Mouse (Mus musculus) forebrain, embryonic 10.5 days (tissue): Measurements from ENCODE around the gene Sox5. TPM values are rescaled to one million over a fixed set of nuclear protein-coding genes. Genes with fewer than 3 reads are reported as not detected.
A peak's percentile ranks its signal among the peaks of the same experiment; 100 is the strongest.

Experiments used
- DNase-seq: peaks from one replicate; pipeline ENCODE4 v3.0.0-alpha.2; 2017; ENCODE audit warnings: low spot score; ENCODE audit errors: extremely low spot score
- H3K27ac ChIP-seq: fragments of 300-500 bp; sonication (generic); 2 replicates; pipeline ENCODE4 v1.5.1; 2016; ENCODE audit warnings: mild to moderate bottlenecking
- H3K27me3 ChIP-seq: fragments of 300-500 bp; sonication (generic); 2 replicates; pipeline ENCODE4 v1.6.1; 2016; ENCODE audit warnings: mild to moderate bottlenecking; ENCODE audit not compliant: poor library complexity, severe bottlenecking
- H3K36me3 ChIP-seq: fragments of 300-500 bp; sonication (generic); replicated peaks from 2 replicates; pipeline ENCODE4 v1.6.1; 2016; ENCODE audit warnings: mild to moderate bottlenecking, moderate library complexity
- H3K4me1 ChIP-seq: fragments of 300-500 bp; sonication (generic); 2 replicates; pipeline ENCODE4 v1.6.1; 2016
- H3K4me3 ChIP-seq: fragments of 300-500 bp; sonication (generic); 2 replicates; pipeline ENCODE4 v1.5.1; 2016; ENCODE audit warnings: mild to moderate bottlenecking, moderate library complexity
- H3K9me3 ChIP-seq: fragments of 300-500 bp; sonication (generic); 2 replicates; pipeline ENCODE4 v1.6.1; 2016; ENCODE audit warnings: mild to moderate bottlenecking, moderate library complexity
- WGBS: fragments of 180-500 bp; shearing (Covaris S2); methylation state at CpG from one replicate; pipeline ENCODE4 v1.1.7; 2016; 5-methylcytosine and 5-hydroxymethylcytosine counted together
- polyA plus RNA-seq: library from polyadenylated mRNA; unstranded; fragments of >200 nt; fragmentation: Nextera tagmentation; extraction: Ambion mirVana; gene quantifications from 2 replicates; pipeline ENCODE4 v1.2.1, GENCODE M21; 2016

Sox5 gene
- polyA plus RNA-seq, 1 experiment from 2014 or later = 66.2 TPM

- Histone ChIP-seq H3K4me1 (peaks cover 18% of the 10 kb centered on the region), H3K36me3 (0 out of 2 replicates have a peak, but pooled peaks cover 5% of the 10 kb centered on the region), H3K9me3 (no peaks in the 10 kb centered on the region), H3K27ac (no peak overlapping the region), H3K27me3 (no peaks in the 10 kb centered on the region), H3K4me3 (no peak overlapping the region)
- WGBS = 77% methylated on average over 16 of the region's 16 CpGs
- DNase-seq = no peak
These were observed 863.3 kb downstream of the Sox5 start for GRCm38 (mm10) chr6:143918405-143918947.

DNA sequence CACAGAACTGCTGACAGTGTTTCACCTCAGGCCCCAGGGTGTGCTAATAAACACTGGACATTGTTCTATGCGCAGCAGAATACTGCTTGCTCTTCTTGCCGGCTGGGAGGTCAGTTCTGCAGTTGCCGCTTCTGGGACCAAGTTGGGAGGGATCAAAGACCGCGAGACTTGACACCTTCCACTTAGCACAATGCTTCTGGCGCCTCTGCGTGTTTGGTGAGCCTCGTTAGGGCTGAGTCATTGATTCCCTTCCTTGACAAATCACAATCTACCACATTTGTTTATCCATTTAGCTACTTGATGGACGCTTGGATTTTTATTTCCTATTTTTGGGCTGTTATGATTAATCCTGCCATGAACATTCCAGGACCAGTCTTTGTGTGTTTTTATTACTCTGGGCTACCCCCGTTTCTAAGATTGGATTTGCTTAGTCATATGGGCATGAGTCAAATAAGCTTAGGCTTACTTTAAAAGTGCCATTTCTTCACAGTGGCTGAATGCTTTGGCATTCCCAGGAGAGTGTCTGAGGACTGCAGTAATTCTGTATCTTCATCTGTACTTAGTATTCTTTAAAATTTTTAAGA is 865.5 kb downstream of the Sox5 start:
- no peak for DNase-seq
- Histone ChIP-seq H3K27me3 (no peaks in the 10 kb centered on the region), H3K9me3 (no peaks in the 10 kb centered on the region), H3K4me3 (no peak overlapping the region), H3K36me3 (0 out of 2 replicates have a peak, but pooled peaks cover 5% of the 10 kb centered on the region), H3K27ac (no peak overlapping the region), H3K4me1 (peaks cover 25% of the 10 kb centered on the region)
- WGBS = 75% methylated on average over 10 of the region's 10 CpGs

GRCm38 (mm10) chr6:143915686-143916085 is 866.1 kb downstream of the Sox5 start:
- peaks cover 30% of the 10 kb centered on the region for H3K4me1 ChIP-seq
- 0 out of 2 replicates have a peak, but pooled peaks cover 3% of the 10 kb centered on the region for H3K36me3 ChIP-seq
- H3K27me3 ChIP-seq = no peaks in the 10 kb centered on the region
- WGBS = 87% methylated on average over 3 of the region's 3 CpGs
- H3K4me3 ChIP-seq = no peak overlapping the region
- H3K27ac ChIP-seq = no peak overlapping the region
- no peak for DNase-seq
- no peaks in the 10 kb centered on the region for H3K9me3 ChIP-seq

- Histone ChIP-seq H3K27ac (no peak overlapping the region), H3K9me3 (no peaks in the 10 kb centered on the region), H3K36me3 (peaks cover 1% of the 10 kb centered on the region), H3K27me3 (no peaks in the 10 kb centered on the region), H3K4me1 (peaks cover 18% of the 10 kb centered on the region), H3K4me3 (no peak overlapping the region)
- 94% methylated on average over 3 of the region's 3 CpGs for WGBS
- DNase-seq = no peak
These were observed 869.5 kb downstream of the Sox5 start for GRCm38 (mm10) chr6:143912316-143912715.

DNA sequence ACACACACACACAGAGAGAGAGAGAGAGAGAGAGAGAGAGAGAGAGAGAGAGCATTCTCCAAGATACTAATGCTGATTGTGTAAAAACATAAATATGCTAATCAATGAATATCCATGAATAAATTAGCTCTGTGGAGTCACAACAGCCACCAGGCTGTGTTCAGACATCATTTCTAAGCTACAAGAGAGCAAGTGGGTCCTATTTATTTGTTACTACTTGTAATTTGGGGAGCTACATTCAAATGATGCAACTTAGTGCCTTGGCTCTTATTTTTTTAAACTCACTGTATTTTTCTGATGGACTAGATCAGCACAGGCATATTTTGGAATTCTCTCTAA is 877.1 kb downstream of the Sox5 start:
- no peaks in the 10 kb centered on the region for H3K9me3 ChIP-seq
- peaks cover 35% of the 10 kb centered on the region for H3K4me1 ChIP-seq
- H3K27ac ChIP-seq = peak overlapping the region; percentile 58; the same call in 1 of the 2 replicates
- H3K36me3 ChIP-seq = peaks cover 8% of the 10 kb centered on the region
- DNase-seq = no peak
- no peaks in the 10 kb centered on the region for H3K27me3 ChIP-seq
- no peak overlapping the region for H3K4me3 ChIP-seq

DNA sequence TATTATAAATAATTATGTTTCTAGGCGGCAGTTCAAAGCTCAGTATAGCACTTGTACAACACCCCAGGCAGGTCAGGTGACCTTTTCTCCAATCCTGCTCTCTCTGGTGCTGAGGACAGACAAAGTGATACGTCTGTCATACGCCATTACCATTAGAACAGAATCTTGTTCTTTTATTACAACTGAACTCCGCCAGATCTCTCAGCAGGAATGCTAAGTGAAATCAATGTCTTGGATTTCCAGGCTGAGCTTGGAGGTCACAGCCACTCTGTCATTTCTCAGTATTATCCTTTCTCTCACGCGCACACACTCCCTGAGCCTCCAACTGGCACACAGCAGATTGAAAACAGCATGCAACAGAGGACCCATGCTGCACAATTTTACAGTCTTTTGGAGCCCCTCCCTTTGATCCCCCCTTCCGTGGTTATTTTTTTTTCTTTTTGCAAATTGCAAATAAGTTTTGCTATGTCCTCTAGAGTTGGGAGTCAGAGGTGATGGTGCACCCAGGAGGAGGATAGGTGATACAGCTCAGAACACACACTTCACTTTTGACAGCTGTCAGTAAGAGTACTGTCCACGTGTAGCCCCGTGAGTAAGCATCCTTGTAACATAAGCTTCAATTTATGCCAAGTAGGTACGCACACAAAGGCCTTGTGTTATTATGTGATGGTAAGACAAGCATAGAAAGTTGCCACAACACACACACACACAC is 877.6 kb downstream of the Sox5 start:
- Histone ChIP-seq H3K4me3 (no peak overlapping the region), H3K27ac (peak overlapping the region; percentile 58; the same call in 1 of the 2 replicates), H3K9me3 (no peaks in the 10 kb centered on the region), H3K27me3 (no peaks in the 10 kb centered on the region), H3K36me3 (peaks cover 8% of the 10 kb centered on the region), H3K4me1 (peaks cover 35% of the 10 kb centered on the region)
- no peak for DNase-seq
- 68% methylated on average over 10 of the region's 10 CpGs for WGBS

- Histone ChIP-seq H3K36me3 (peaks cover 4% of the 10 kb centered on the region), H3K4me3 (no peak overlapping the region), H3K27ac (no peak overlapping the region), H3K9me3 (no peaks in the 10 kb centered on the region), H3K27me3 (no peaks in the 10 kb centered on the region), H3K4me1 (peaks cover 31% of the 10 kb centered on the region)
- no peak for DNase-seq
- 93% methylated on average over 4 of the region's 4 CpGs for WGBS
These were observed 880.9 kb downstream of the Sox5 start for GRCm38 (mm10) chr6:143900871-143901270.

- Histone ChIP-seq H3K4me1 (peaks cover 9% of the 10 kb centered on the region; the same call in 1 of the 2 replicates), H3K27ac (no peak overlapping the region), H3K27me3 (no peaks in the 10 kb centered on the region), H3K4me3 (no peak overlapping the region), H3K36me3 (no peaks in the 10 kb centered on the region), H3K9me3 (no peaks in the 10 kb centered on the region)
- WGBS = 91% methylated on average over 6 of the region's 6 CpGs
- DNase-seq = no peak
These were observed 886.7 kb downstream of the Sox5 start for GRCm38 (mm10) chr6:143895092-143895491.

- Histone ChIP-seq H3K36me3 (peaks cover 1% of the 10 kb centered on the region; the same call in 1 of the 2 replicates), H3K9me3 (no peaks in the 10 kb centered on the region), H3K27ac (no peak overlapping the region), H3K4me1 (peaks cover 9% of the 10 kb centered on the region; the same call in 1 of the 2 replicates), H3K4me3 (no peak overlapping the region), H3K27me3 (no peaks in the 10 kb centered on the region)
- no peak for DNase-seq
- 90% methylated on average over 2 of the region's 2 CpGs for WGBS
These were observed 888.9 kb downstream of the Sox5 start for GRCm38 (mm10) chr6:143892869-143893268.

DNA sequence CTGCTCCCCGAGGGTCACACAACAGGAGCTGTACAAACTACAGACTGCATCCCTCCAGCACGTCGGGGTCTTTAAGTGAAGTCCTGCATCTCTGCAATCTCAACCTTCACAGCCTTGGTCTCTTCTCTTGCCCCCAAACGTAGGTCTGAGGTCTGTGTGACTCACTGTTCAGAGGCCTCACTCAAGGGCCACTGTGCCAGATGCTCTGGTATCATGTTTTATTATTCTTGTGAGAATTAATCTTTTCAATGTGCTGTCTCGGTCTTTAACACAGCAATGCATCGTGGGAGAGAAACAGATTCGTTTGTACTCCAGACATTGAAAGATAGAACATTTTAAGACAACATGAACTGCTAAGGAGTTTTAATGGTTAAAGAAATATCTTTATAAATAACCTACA is 893.2 kb downstream of the Sox5 start:
- Histone ChIP-seq H3K4me1 (0 out of 2 replicates have a peak, but pooled peaks cover 2% of the 10 kb centered on the region), H3K9me3 (peaks cover 7% of the 10 kb centered on the region; the same call in 1 of the 2 replicates), H3K36me3 (peaks cover 11% of the 10 kb centered on the region), H3K27ac (no peak overlapping the region), H3K4me3 (no peak overlapping the region), H3K27me3 (no peaks in the 10 kb centered on the region)
- 82% methylated on average over 7 of the region's 7 CpGs for WGBS
- DNase-seq = no peak

GRCm38 (mm10) chr6:143878525-143878924 is 903.3 kb downstream of the Sox5 start:
- WGBS = 91% methylated on average over 6 of the region's 6 CpGs

DNA sequence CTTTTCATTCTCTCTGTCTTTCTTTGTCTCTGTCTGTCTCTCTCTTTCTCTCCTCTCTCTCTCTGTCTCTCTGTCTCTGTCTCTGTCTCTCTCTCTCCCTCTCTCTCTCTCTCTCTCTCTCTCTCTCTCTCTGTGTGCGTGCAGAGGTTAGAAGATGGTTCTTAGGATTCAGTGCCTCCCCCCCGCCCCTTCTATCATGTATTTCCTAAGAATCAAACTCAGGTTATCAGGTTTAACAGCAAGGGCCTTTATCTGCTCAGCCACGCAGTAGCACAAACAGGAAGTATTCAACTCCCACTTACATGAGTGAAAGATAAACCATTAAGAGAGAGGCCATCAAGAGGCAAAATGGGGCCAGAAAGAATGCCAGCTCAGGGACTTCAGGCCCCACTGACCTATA is 913.0 kb downstream of the Sox5 start:
- no peaks in the 10 kb centered on the region for H3K9me3 ChIP-seq
- peaks cover 5% of the 10 kb centered on the region for H3K4me1 ChIP-seq
- WGBS = 89% methylated on average over 3 of the region's 3 CpGs
- no peaks in the 10 kb centered on the region for H3K27me3 ChIP-seq
- peaks cover 15% of the 10 kb centered on the region for H3K36me3 ChIP-seq
- no peak overlapping the region for H3K27ac ChIP-seq
- H3K4me3 ChIP-seq = no peak overlapping the region
- no peak for DNase-seq

More at GRCm38 (mm10) chr6:143878525-143878924, 903.3 kb downstream of the Sox5 start:
- 0 out of 2 replicates have a peak, but pooled peaks cover 2% of the 10 kb centered on the region for H3K9me3 ChIP-seq
- 0 out of 2 replicates have a peak, but pooled peaks cover 8% of the 10 kb centered on the region for H3K36me3 ChIP-seq
- no peak overlapping the region for H3K4me3 ChIP-seq
- no peaks in the 10 kb centered on the region for H3K27me3 ChIP-seq
- no peak overlapping the region for H3K27ac ChIP-seq
- no peak for DNase-seq
- H3K4me1 ChIP-seq = peaks cover 7% of the 10 kb centered on the region

- Histone ChIP-seq H3K4me1 (0 out of 2 replicates have a peak, but pooled peaks cover 6% of the 10 kb centered on the region), H3K27ac (no peak overlapping the region), H3K9me3 (no peaks in the 10 kb centered on the region), H3K36me3 (peaks cover 15% of the 10 kb centered on the region), H3K27me3 (no peaks in the 10 kb centered on the region), H3K4me3 (no peak overlapping the region)
- WGBS = 80% methylated on average over 3 of the region's 3 CpGs
- no peak for DNase-seq
These were observed 913.6 kb downstream of the Sox5 start for GRCm38 (mm10) chr6:143868155-143868685.
